Mouse (Mus musculus): ENCODE measurements around the gene Stambp. TPM values are rescaled to one million over a fixed set of nuclear protein-coding genes. Genes with fewer than 3 reads are reported as not detected.
A peak's percentile ranks its signal among the peaks of the same experiment; 100 is the strongest.

The Stambp gene
- polyA plus RNA-seq, 1 experiment: 3.7 TPM

DNA sequence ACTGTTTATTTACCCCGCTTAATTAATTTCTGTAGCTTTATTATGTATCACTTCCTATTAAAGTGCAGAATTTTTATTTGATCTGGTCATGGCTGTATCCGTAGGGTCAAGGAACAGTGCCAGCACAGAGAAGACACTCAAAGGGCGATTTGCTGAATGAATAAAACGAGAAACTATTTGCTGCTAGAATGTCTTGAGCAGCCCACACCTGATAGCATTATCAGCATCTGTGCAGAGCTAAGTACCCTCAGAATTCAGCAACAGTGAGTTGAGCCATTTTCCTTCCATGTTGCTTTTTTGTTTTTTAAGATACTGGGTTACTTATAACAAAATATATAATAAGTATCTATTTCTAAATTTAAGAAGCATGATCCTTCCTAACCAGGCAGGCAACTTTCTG is 67.0 kb downstream of the Stambp start:
- Histone ChIP-seq H3K4me1 (peaks cover 65% of the 10 kb centered on the region), H3K9me3 (no peaks in the 10 kb centered on the region), H3K36me3 (replicated peaks; ENCODE audit: low read length) (peaks cover 18% of the 10 kb centered on the region), H3K27me3 (replicated peaks) (no peaks in the 10 kb centered on the region), H3K4me3 (replicated peaks) (peak overlapping the region; percentile 93)
- no peak for TF ChIP-seq GATA1 (IDR thresholded peaks at IDR 0.05; ENCODE audit: borderline replicate concordance, low read length)
- TF ChIP-seq FLI1 (IDR thresholded peaks at IDR 0.05; ENCODE audit: low read length): no peak

DNA sequence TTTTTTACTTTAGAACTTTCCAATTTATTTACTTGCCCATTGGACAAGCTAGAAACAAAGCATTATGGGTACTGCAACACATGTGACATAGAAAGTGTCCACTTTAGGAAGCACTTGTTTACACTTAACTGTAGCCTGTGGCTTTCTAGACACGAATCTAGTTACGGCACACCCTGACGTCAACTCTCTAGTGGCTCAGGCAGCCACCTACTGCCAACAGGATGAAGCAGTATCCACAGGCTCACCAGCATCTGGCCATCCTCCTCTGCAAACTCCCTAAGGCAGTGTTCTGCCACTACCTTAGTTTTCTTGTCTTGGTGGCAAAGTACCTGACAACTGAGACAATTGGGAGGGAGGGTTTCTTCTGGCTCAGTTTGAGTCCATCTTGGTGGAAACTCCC is 69.2 kb downstream of the Stambp start:
- Histone ChIP-seq H3K9me3 (no peaks in the 10 kb centered on the region), H3K36me3 (replicated peaks; ENCODE audit: low read length) (peaks cover 40% of the 10 kb centered on the region), H3K4me1 (peaks cover 71% of the 10 kb centered on the region), H3K27me3 (replicated peaks) (no peaks in the 10 kb centered on the region), H3K4me3 (replicated peaks) (no peak overlapping the region)
- TF ChIP-seq GATA1 (IDR thresholded peaks at IDR 0.05; ENCODE audit: borderline replicate concordance, low read length) (no peak), FLI1 (IDR thresholded peaks at IDR 0.05; ENCODE audit: low read length) (no peak)

DNA sequence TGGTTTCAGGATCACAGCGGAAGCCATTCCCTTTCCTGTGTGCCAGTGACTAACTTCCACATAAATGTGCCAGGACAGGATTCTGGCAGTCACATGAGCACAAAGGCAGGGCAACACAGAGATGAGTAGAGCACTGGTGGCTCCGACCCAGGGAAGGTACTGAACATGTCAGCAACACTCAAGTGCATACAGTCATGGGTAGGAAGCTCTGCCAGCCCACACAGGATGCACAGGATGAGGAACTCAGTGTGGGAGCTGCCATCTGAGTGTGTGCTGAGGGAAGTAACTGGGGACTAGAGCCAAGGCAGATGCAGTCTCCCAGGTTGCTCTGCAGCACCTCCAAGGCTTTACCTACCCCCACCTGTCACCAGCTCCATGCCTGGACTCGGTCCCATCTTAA is 69.9 kb downstream of the Stambp start:
- no peaks in the 10 kb centered on the region for H3K9me3 ChIP-seq
- H3K4me1 ChIP-seq: peaks cover 70% of the 10 kb centered on the region
- H3K36me3 ChIP-seq (replicated peaks; ENCODE audit: low read length): peaks cover 47% of the 10 kb centered on the region
- no peaks in the 10 kb centered on the region for H3K27me3 ChIP-seq (replicated peaks)
- peak overlapping the region; percentile 67 for H3K4me3 ChIP-seq (replicated peaks)
- no peak for TF ChIP-seq FLI1 (IDR thresholded peaks at IDR 0.05; ENCODE audit: low read length)
- TF ChIP-seq GATA1 (IDR thresholded peaks at IDR 0.05; ENCODE audit: borderline replicate concordance, low read length): no peak

DNA sequence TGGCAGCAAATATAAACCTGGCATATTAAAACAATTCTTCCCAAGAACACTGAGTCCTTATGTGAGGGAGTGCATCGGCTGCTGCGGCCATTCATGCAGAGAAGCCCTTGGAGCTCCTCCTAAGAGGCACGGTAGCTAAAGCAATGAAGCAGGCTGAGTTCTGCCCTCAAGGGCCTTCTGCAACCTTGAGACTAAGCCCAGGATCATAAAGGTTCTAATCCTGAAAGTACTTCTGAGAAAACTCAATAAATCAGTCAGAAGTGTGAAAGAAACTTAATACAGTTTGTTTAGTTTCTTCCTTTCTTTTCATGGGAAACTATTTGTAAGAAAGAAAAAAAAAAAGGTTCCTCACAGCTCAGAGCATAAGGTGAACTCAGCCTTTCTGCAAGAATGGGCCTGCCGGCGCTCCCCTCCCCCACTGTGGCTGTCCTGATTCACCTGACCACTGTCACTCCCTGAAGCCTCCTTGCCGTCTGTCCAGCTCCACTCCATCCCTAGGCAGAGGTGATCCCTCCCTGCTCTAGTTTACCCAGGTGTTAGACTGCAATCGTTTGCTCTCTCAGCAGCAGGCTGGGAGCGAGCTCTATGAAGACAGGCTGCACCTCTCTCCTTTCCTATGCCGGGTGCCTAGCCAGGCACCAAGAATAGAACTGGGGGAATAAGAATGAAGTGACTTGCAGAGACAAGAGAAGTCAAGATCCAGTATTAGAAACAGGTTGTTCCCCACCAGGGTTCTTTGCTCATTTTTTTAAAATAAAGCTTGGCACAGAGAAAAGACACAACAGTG is 70.8 kb downstream of the Stambp start:
- Histone ChIP-seq H3K27me3 (replicated peaks) (no peaks in the 10 kb centered on the region), H3K9me3 (no peaks in the 10 kb centered on the region), H3K4me3 (replicated peaks) (peak overlapping the region; percentile 43), H3K36me3 (replicated peaks; ENCODE audit: low read length) (peaks cover 56% of the 10 kb centered on the region), H3K4me1 (peaks cover 72% of the 10 kb centered on the region)
- no peak for TF ChIP-seq FLI1 (IDR thresholded peaks at IDR 0.05; ENCODE audit: low read length)
- TF ChIP-seq GATA1 (IDR thresholded peaks at IDR 0.05; ENCODE audit: borderline replicate concordance, low read length): no peak

DNA sequence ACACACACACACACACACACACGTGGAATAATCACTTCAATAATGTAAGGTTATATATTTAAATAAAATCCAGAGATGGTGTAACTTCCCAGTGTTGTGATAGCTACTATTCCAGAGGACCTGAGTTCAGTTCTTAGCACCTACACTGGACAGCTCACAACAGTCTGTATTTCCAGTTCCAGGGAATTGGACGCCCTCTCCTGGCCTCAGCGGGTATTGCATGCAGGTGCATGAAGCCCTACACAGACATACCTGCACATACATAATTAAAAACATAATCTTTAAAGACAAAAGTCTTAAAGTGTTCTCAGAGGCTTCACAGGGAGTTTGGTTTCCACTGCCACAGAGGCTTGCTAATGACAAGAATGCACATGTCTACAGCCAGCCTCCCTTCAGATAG is 72.1 kb downstream of the Stambp start:
- Histone ChIP-seq H3K9me3 (no peaks in the 10 kb centered on the region), H3K4me3 (replicated peaks) (no peak overlapping the region), H3K4me1 (peaks cover 78% of the 10 kb centered on the region), H3K36me3 (replicated peaks; ENCODE audit: low read length) (peaks cover 69% of the 10 kb centered on the region), H3K27me3 (replicated peaks) (no peaks in the 10 kb centered on the region)
- no peak for TF ChIP-seq FLI1 (IDR thresholded peaks at IDR 0.05; ENCODE audit: low read length)

DNA sequence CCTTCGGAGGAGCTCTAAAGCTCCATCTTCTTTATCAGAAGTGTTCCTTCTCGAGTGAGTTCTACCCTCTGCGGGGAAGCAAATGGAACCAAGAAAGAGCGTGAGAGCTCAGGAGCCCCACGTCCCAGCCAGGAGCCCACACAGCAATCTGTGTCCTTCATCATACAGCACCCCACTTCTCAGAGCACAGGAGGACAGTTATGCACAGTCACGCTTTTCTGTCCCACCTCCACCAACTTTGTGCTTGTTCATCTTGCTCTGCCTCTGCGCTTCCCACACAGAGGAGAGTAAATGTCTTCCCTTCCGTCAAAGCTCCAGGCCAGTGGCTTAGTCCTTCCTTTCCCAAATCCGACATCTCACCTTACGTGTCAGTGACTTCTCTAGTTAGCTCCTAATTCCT is 73.5 kb downstream of the Stambp start:
- H3K27me3 ChIP-seq (replicated peaks): no peaks in the 10 kb centered on the region
- TF ChIP-seq GATA1 (IDR thresholded peaks at IDR 0.05; ENCODE audit: borderline replicate concordance, low read length) (no peak), FLI1 (IDR thresholded peaks at IDR 0.05; ENCODE audit: low read length) (no peak)
- peaks cover 65% of the 10 kb centered on the region for H3K4me1 ChIP-seq
- H3K4me3 ChIP-seq (replicated peaks): no peak overlapping the region
- H3K36me3 ChIP-seq (replicated peaks; ENCODE audit: low read length): peaks cover 80% of the 10 kb centered on the region
- no peaks in the 10 kb centered on the region for H3K9me3 ChIP-seq

DNA sequence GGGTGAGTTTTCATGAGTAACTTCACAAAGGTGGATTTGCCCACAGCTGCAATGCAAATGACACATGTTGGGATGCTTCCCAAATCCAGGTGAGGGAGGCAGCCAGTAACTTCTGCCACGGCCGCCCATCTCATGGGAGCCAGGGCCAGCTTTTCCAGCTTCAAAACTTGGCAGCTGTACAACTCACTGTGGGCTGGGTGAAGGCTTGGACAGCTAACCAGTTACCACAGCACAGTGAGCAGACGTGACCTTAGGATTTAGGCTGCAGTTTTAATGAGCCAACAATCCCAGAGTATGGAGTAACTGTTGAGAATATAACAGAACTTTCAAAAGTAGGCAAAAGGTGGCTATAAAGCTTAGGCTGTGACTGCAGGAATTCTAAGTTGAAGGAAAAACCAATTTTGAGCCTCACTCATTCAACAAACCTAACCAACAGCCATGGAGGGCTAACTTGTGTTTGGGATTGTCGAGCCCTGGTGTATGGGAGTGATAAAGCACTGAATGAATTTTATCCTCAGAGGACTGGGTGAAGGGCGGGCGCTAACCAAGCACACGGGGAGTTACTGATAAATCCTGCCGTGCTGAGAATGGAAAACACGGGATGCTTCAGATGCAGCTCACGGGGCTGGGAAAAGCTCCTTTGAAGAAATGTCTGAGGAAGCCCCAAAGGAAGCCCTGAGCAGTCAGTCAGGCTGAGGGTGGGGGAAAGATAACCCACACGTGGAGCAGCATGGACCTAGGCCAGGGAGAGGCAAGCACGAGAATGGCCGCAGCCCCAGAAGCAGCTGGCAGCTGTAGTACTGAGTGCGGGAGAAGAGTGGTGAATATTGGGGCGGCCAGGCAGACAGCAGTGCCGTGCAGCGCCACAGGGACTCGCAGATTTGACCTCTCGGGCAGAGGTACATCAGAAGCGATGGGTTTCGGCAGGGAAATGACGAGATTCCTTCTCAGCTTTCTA is 75.5 kb downstream of the Stambp start:
- H3K27me3 ChIP-seq (replicated peaks): no peaks in the 10 kb centered on the region
- H3K4me1 ChIP-seq: peaks cover 47% of the 10 kb centered on the region
- H3K4me3 ChIP-seq (replicated peaks): no peak overlapping the region
- TF ChIP-seq GATA1 (IDR thresholded peaks at IDR 0.05; ENCODE audit: borderline replicate concordance, low read length): no peak
- TF ChIP-seq FLI1 (IDR thresholded peaks at IDR 0.05; ENCODE audit: low read length): no peak
- H3K36me3 ChIP-seq (replicated peaks; ENCODE audit: low read length): peaks cover 84% of the 10 kb centered on the region
- H3K9me3 ChIP-seq: no peaks in the 10 kb centered on the region

DNA sequence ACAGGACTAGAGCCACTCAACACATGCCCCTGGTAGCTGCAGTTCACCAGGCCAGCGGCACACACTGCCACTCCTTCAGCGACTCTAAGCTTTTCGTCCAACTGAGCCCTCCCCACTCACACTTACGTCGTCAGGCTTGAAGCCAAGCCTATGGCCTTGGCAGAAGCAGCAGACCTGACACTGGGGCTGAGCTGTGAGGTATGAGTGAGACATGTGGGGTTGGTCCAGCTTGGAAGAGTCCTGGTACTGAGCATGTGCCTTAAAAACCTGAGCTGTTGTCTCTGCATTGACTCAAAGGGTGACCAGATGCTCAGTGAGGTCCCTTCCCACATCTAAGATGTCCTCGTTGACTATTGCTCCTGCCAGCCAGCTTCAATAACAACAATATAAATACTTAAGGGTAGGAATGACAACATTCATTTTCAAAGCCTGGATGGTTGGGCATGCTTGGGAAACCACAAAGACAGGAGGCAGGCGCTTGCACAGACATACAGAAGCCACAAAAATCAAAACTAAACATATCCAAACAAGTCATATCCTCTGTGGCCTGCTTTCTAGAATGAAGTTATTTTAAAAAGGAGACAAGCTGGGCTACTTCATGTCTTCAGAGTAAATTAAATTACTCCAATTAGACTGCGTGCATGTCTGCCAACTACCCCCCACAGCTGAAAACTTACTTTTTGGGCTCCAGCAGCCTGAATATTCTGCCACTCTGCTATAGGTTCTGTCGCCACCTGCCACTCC is 76.3 kb downstream of the Stambp start:
- Histone ChIP-seq H3K4me3 (replicated peaks) (no peak overlapping the region), H3K9me3 (no peaks in the 10 kb centered on the region), H3K4me1 (peaks cover 38% of the 10 kb centered on the region), H3K27me3 (replicated peaks) (no peaks in the 10 kb centered on the region), H3K36me3 (replicated peaks; ENCODE audit: low read length) (peaks cover 87% of the 10 kb centered on the region)
- no peak for TF ChIP-seq GATA1 (IDR thresholded peaks at IDR 0.05; ENCODE audit: borderline replicate concordance, low read length)
- TF ChIP-seq FLI1 (IDR thresholded peaks at IDR 0.05; ENCODE audit: low read length): no peak

Other genes with a start within 250 kb of the Stambp start
- 17.8 and 30.5 TPM in 2 replicates for gene Mthfd2, start 246.8 kb downstream of the Stambp start, polyA plus RNA-seq (2012; ENCODE audit: insufficient read depth, low replicate concordance)
- gene Mob1a, start 246.7 kb downstream of the Stambp start, polyA plus RNA-seq (2012; ENCODE audit: insufficient read depth, low replicate concordance): 20.8 and 26.9 TPM in 2 replicates
- gene Bola3, start 223.6 kb downstream of the Stambp start, polyA plus RNA-seq (2012; ENCODE audit: insufficient read depth, low replicate concordance): 46.0 and 113 TPM in 2 replicates
- gene Tet3, start 113.6 kb downstream of the Stambp start, polyA plus RNA-seq (2012; ENCODE audit: insufficient read depth, low replicate concordance): 10.6 and 12.2 TPM in 2 replicates
- 8.7 and 10.8 TPM in 2 replicates for gene Dguok, start 65.8 kb downstream of the Stambp start, polyA plus RNA-seq (2012; ENCODE audit: insufficient read depth, low replicate concordance)
- gene Actg2, start 36.5 kb downstream of the Stambp start, polyA plus RNA-seq (2012; ENCODE audit: insufficient read depth, low replicate concordance): not detected in 2 replicates
- gene Clec4f, start 83.5 kb upstream of the Stambp start, polyA plus RNA-seq (2012; ENCODE audit: insufficient read depth, low replicate concordance): not detected in 2 replicates
- gene Cd207, start 105.1 kb upstream of the Stambp start, polyA plus RNA-seq (2012; ENCODE audit: insufficient read depth, low replicate concordance): not detected in 2 replicates
- 0.19 TPM in 1 of 2 replicates, not detected in the other for gene Vax2, start 138.5 kb upstream of the Stambp start, polyA plus RNA-seq (2012; ENCODE audit: insufficient read depth, low replicate concordance)
- not detected in 2 replicates for gene Atp6v1b1, start 170.3 kb upstream of the Stambp start, polyA plus RNA-seq (2012; ENCODE audit: insufficient read depth, low replicate concordance)
- not detected in 2 replicates for gene Ankrd53, start 189.9 kb upstream of the Stambp start, polyA plus RNA-seq (2012; ENCODE audit: insufficient read depth, low replicate concordance)
- gene Tex261, start 203.1 kb upstream of the Stambp start, polyA plus RNA-seq (2012; ENCODE audit: insufficient read depth, low replicate concordance): 14.8 and 27.4 TPM in 2 replicates
- gene Nagk, start 222.3 kb upstream of the Stambp start, polyA plus RNA-seq (2012; ENCODE audit: insufficient read depth, low replicate concordance): 8.1 TPM in 1 of 2 replicates, not detected in the other

Measured in megakaryocyte, embryonic 14.5 days (primary cell).